10 mouse cellular contexts compared by ENCODE assay signal in genomic region chr3:25144961-25145697, GRCm38 (mm10). TPM values are rescaled to one million over a fixed set of nuclear protein-coding genes. Genes with fewer than 3 reads are reported as not detected.
DNase-seq lines count a peak whose midpoint lies in the region; ATAC-seq and TF ChIP-seq lines count a peak whose summit lies in the region.
"Had no signal": no experiment of that assay in that cellular context is flagged by ENCODE, and none has a peak within 500 bp of the region (broad histone marks: within the 10 kb centered on the region; RNA-seq: fewer than 3 reads in every experiment).

No protein-coding gene starts in this region.

- no peak overlapping the region for H3K4me3 ChIP-seq in heart, embryonic 14.5 days (ENCODE audit: control insufficient read depth in 1 of 2, insufficient read depth in 1 of 2, low read depth in 1 of 2, low read length in 2 of 2)
- no peak overlapping the region for H3K4me3 ChIP-seq in heart, embryonic 10.5 days
- H3K4me3 ChIP-seq in hindbrain, embryonic 10.5 days = no peak overlapping the region
- H3K4me3 ChIP-seq in limb, embryonic 11.5 days (ENCODE audit: low read depth, low read length) = no peak overlapping the region
- H3K4me3 ChIP-seq in kidney, adult 2 months (ENCODE audit: insufficient read depth, low read depth, low read length) = no peak overlapping the region

- TF ChIP-seq CTCF in kidney, adult 2 months (conservative IDR thresholded peaks at IDR 0.05; ENCODE audit: insufficient read depth, insufficient read length, low read depth, low read length) = no peak

- no peak for ATAC-seq in heart, embryonic 14.5 days (ENCODE audit: insufficient number of reproducible peaks, insufficient read depth, low FRiP score, low read depth)
- no peak for ATAC-seq in limb, embryonic 11.5 days (ENCODE audit: insufficient number of reproducible peaks, low FRiP score, low TSS enrichment, low read depth)

- H3K4me2 ChIP-seq in heart, embryonic 14.5 days (ENCODE audit: low read length) = 0 out of 2 replicates have a peak overlapping the region, but pooled peaks have one; percentile 82
- no peak overlapping the region; the same call in 1 of the 2 replicates for H3K4me2 ChIP-seq in limb, embryonic 11.5 days (ENCODE audit: low read depth, severe bottlenecking)

- DNase-seq in heart, embryonic 10.5 days (ENCODE audit: low spot score) = no peak
- DNase-seq in cerebellum, postnatal 25 days = peak; percentile 47 to 58
- peak; percentile 9 for DNase-seq in hindbrain, embryonic 10.5 days (ENCODE audit: low spot score)
- peak; percentile 34 for DNase-seq in limb, embryonic 11.5 days (ENCODE audit: low spot score)
- DNase-seq in ovary, adult 18-20 months (ENCODE audit: low spot score) = no peak
- no peak for DNase-seq in adrenal gland, adult 2 months
- DNase-seq in kidney, adult 2 months = no peak

- H3K27ac ChIP-seq in heart, embryonic 14.5 days (replicated peaks in 1 of 2; ENCODE audit: control insufficient read depth in 1 of 2, insufficient read depth in 1 of 2, low read depth in 2 of 2, low read length in 2 of 2) = no peak overlapping the region
- no peak overlapping the region for H3K27ac ChIP-seq in heart, embryonic 10.5 days
- H3K27ac ChIP-seq in hindbrain, embryonic 10.5 days = no peak overlapping the region
- peak overlapping the region; percentile 9; the same call in 1 of the 2 replicates for H3K27ac ChIP-seq in limb, embryonic 11.5 days (replicated peaks; ENCODE audit: low read depth, low read length)
- H3K27ac ChIP-seq in kidney, adult 2 months (ENCODE audit: insufficient read depth, low read depth, low read length) = no peak overlapping the region
- H3K27ac ChIP-seq: liver, embryonic 15.5 days had no signal

- no peak for TF ChIP-seq POLR2A in kidney, adult 2 months (IDR thresholded peaks at IDR 0.05; ENCODE audit: low read depth, low read length)

- H3K4me1 ChIP-seq in heart, embryonic 14.5 days (ENCODE audit: control insufficient read depth in 2 of 2, insufficient read depth in 2 of 2, low read length in 2 of 2) = peaks cover 0 to 6% of the 10 kb centered on the region in 2 experiments; a peak in 2 of 4 replicates
- no peaks in the 10 kb centered on the region for H3K4me1 ChIP-seq in heart, embryonic 10.5 days
- H3K4me1 ChIP-seq in hindbrain, embryonic 10.5 days (replicated peaks) = peaks cover 17% of the 10 kb centered on the region
- no peaks in the 10 kb centered on the region for H3K4me1 ChIP-seq in limb, embryonic 11.5 days (ENCODE audit: control insufficient read depth, insufficient read depth, low read length)
- no peaks in the 10 kb centered on the region for H3K4me1 ChIP-seq in kidney, adult 2 months (ENCODE audit: control insufficient read depth, insufficient read depth, low read length)
- H3K4me1 ChIP-seq: liver, embryonic 15.5 days had no signal

- 0 out of 2 replicates have a peak, but pooled peaks cover 3% of the 10 kb centered on the region for H3K9me3 ChIP-seq in heart, embryonic 14.5 days (ENCODE audit: control insufficient read depth, low read length)
- no peaks in the 10 kb centered on the region for H3K9me3 ChIP-seq in heart, embryonic 10.5 days
- H3K9me3 ChIP-seq in hindbrain, embryonic 10.5 days = peaks cover 13% of the 10 kb centered on the region
- H3K9me3 ChIP-seq in limb, embryonic 11.5 days (ENCODE audit: control insufficient read depth, low read length) = no peaks in the 10 kb centered on the region
- H3K9me3 ChIP-seq: liver, embryonic 15.5 days had no signal

- 39% methylated on average over 8 of the region's 8 CpGs for WGBS in heart, embryonic 14.5 days
- 24% methylated on average over 8 of the region's 8 CpGs for WGBS in heart, embryonic 10.5 days
- 19% methylated on average over 8 of the region's 8 CpGs for WGBS in hindbrain, embryonic 10.5 days
- WGBS in limb, embryonic 11.5 days = 9% methylated on average over 8 of the region's 8 CpGs
- 34% methylated on average over 8 of the region's 8 CpGs for WGBS in kidney, adult 2 months

- no peaks in the 10 kb centered on the region for H3K36me3 ChIP-seq in heart, embryonic 14.5 days (ENCODE audit: control insufficient read depth, insufficient read depth, low read length)
- no peaks in the 10 kb centered on the region for H3K36me3 ChIP-seq in heart, embryonic 10.5 days
- H3K36me3 ChIP-seq in hindbrain, embryonic 10.5 days = no peaks in the 10 kb centered on the region
- no peaks in the 10 kb centered on the region for H3K36me3 ChIP-seq in limb, embryonic 11.5 days (ENCODE audit: control insufficient read depth, insufficient read depth, low read length)
- no peaks in the 10 kb centered on the region for H3K36me3 ChIP-seq in kidney, adult 2 months (ENCODE audit: control insufficient read depth, insufficient read depth, low read length)
- H3K36me3 ChIP-seq: liver, embryonic 15.5 days had no signal

- no peak overlapping the region for H3K9ac ChIP-seq in heart, embryonic 14.5 days (ENCODE audit: low read length)
- H3K9ac ChIP-seq in limb, embryonic 11.5 days (ENCODE audit: low read length) = no peak overlapping the region
- H3K9ac ChIP-seq: liver, embryonic 15.5 days had no signal

- H3K27me3 ChIP-seq in heart, embryonic 14.5 days (ENCODE audit: control insufficient read depth, insufficient read depth, low read length) = no peaks in the 10 kb centered on the region
- H3K27me3 ChIP-seq in heart, embryonic 10.5 days (ENCODE audit: insufficient read depth, poor library complexity, severe bottlenecking) = no peaks in the 10 kb centered on the region
- H3K27me3 ChIP-seq in hindbrain, embryonic 10.5 days (ENCODE audit: insufficient read depth, poor library complexity, severe bottlenecking) = no peaks in the 10 kb centered on the region
- H3K27me3 ChIP-seq in limb, embryonic 11.5 days (ENCODE audit: control insufficient read depth, insufficient read depth, low read length) = no peaks in the 10 kb centered on the region
- no peaks in the 10 kb centered on the region for H3K27me3 ChIP-seq in kidney, adult 2 months (replicated peaks; ENCODE audit: control insufficient read depth, insufficient read depth, low read length)

RNA-seq across cellular contexts. Expression of gene Naaladl2, which starts 1.1 kb away (rescaled TPM):
- polyA plus RNA-seq in heart, embryonic 14.5 days (2014; fragmentation: Nextera tagmentation; extraction: Ambion mirVana) = 2.7 and 3.1 TPM in 2 replicates
- 1.7 and 1.8 TPM in 2 replicates for polyA plus RNA-seq in heart, embryonic 10.5 days (2016; fragmentation: Nextera tagmentation; extraction: Ambion mirVana)
- 0.50 and 1.4 TPM in 2 replicates for polyA plus RNA-seq in hindbrain, embryonic 10.5 days (2016; fragmentation: Nextera tagmentation; extraction: Ambion mirVana)
- 0.43 and 0.72 TPM in 2 replicates for polyA plus RNA-seq in limb, embryonic 11.5 days (2014; fragmentation: Nextera tagmentation; extraction: Ambion mirVana)
- total RNA-seq in adrenal gland, adult 2 months (2021) = 1 to 10 TPM; 2.3 to 4.1 TPM
- polyA plus RNA-seq in adrenal gland, adult 2 months (2012; rRNA removed) = 0.90 and 1.1 TPM in 2 replicates
- 0.22 and 0.38 TPM in 2 replicates for polyA plus RNA-seq in kidney, adult 2 months (2012; rRNA removed)
- total RNA-seq: common myeloid progenitor, adult 5-6 weeks had no signal

Comparison
In these comparisons a context has a peak if more than half of its experiments do, and no peak if none do; other contexts are left out.
1. DNase-seq: peak in cerebellum, postnatal 25 days (2 of 2), hindbrain, embryonic 10.5 days (single experiment) and limb, embryonic 11.5 days (single experiment); none in heart, embryonic 10.5 days (single experiment), ovary, adult 18-20 months (single experiment), adrenal gland, adult 2 months (single experiment) and kidney, adult 2 months (single experiment).